Mouse (Mus musculus) brain, embryonic 14.5 days (tissue): ENCODE results near the gene Fam166b. TPM values are rescaled to one million over a fixed set of nuclear protein-coding genes. Genes with fewer than 3 reads are reported as not detected.

Experiments
- DNase-seq: peaks from one replicate; pipeline ENCODE4 v3.0.0-alpha.2; 2011; ENCODE audit warnings: low read depth
- CTCF ChIP-seq: fragments of 200-500 bp; IDR thresholded peaks from 2 replicates; pipeline ENCODE4 v1.5.1; 2012; ENCODE audit warnings: inconsistent platforms, mild to moderate bottlenecking, moderate library complexity, borderline replicate concordance; ENCODE audit not compliant: insufficient read depth, insufficient read length; ENCODE audit errors: extremely low read depth
- POLR2A ChIP-seq: fragments of 200-500 bp; IDR thresholded peaks from 2 replicates; pipeline ENCODE4 v1.6.1; 2012; ENCODE audit warnings: mild to moderate bottlenecking, inconsistent platforms, borderline replicate concordance; ENCODE audit not compliant: poor library complexity, insufficient read depth, insufficient read length, severe bottlenecking; ENCODE audit errors: extremely low read depth
- polyA plus RNA-seq: library from polyadenylated mRNA; depleted of rRNA; stranded (reverse); fragments of >200 nt; gene quantifications from 2 replicates; pipeline ENCODE4 v1.2.3, GENCODE M21; 2012; rRNA removed

Gene Fam166b
- polyA plus RNA-seq, 1 experiment, result 1.7 TPM

DNA sequence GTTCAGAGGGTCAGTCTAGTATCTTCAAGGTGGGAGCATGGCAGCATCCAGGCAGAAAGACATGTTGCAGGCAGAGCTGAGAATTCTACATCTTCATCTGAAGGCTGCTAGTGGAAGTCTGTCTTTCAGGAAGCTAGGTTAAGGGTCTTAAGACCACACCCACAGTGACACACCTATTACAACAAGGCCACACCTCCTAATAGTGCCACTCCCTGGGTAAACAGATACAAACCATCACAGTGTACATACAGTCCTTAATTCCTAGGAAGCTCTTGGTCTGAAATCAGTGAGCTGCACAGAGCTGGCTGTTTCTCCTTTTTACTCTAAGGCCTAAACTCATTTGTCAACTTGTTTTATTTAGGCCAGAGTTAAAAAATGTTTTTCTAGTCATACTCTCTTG is 42.0 kb downstream of the Fam166b start:
- TF ChIP-seq CTCF, result no peak
- no peak for TF ChIP-seq POLR2A
- no peak for DNase-seq

DNA sequence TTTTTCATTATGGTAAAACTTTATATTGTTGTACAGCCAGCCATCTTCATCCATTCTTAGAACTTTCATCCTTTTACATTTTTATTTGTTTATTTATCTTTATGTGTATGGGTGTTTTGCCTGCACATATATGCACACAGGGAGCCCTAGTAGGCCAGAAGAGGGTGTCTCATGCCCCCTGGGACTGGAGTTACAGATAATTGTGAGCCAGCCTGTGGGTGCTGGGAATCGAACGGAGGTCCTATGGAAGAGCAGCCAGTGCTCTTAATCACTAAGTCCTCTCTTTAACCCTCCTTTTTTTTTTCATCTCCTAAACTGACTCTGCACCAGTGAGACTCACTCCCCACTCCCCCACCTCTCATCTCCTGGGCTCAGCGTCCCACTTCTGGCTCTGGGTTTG is 44.4 kb downstream of the Fam166b start:
- no peak for DNase-seq

DNA sequence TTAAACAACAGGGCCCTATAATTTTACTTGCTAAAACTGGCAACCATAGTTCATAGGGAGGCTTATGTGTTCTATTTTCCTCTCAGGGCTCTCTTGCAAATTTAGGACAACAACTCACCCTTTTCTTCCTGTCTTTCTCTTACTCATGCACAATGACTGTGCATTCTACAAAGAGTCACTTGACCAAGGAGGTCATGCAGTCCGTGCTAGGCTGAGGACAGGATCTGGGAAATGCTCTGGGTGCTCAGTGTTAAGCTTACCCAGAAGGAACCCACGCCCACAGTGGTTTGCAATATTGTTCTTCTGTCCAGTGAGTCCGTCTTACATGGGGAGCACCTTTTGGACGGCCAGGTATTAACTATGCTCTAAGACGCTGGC is 44.9 kb downstream of the Fam166b start:
- TF ChIP-seq POLR2A, result no peak
- TF ChIP-seq CTCF, result no peak
- no peak for DNase-seq

More for the DNA sequence above, 44.4 kb downstream of the Fam166b start:
- TF ChIP-seq POLR2A (no peak), CTCF (no peak)

DNA sequence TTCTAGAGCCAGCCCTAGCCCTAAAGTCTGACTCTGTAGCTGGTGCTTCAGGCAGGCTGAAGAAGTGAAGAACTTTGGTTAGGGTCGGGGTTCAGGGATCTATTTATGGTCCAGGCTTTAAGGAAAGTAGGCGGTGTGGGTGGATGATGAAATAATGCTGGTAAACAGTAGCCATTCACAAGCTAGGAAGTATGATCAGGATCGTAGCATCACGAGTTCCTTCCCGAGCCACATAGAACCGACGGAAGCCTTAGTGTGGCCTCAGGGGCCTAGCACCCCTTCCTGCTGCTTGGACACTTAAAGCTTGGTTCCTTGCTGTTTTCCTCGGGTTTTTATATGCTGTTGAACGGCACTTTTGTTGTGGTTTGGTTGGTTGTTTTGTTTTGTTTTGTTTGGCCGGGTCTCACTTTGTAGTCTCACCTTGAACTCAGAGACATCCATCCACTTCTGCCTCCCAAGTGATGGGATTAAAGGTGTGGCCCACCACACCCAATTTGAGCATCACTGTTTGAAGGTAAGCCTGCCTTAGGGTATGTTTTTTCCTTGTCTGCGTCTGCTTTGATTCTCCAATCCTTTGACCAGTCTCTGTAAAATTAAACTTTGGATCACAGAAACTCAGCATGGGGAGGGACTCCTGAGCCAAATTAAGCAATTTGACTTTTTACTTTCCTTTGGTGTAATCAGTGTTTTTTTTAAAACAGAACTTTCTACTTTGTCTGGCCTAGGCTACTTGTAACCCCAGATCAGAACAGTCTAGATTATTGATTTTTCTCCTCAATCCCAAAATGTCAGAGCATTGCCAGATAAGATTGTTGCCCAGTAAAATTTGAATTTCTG is 45.5 kb downstream of the Fam166b start:
- no peak for DNase-seq
- TF ChIP-seq POLR2A, result no peak
- no peak for TF ChIP-seq CTCF

DNA sequence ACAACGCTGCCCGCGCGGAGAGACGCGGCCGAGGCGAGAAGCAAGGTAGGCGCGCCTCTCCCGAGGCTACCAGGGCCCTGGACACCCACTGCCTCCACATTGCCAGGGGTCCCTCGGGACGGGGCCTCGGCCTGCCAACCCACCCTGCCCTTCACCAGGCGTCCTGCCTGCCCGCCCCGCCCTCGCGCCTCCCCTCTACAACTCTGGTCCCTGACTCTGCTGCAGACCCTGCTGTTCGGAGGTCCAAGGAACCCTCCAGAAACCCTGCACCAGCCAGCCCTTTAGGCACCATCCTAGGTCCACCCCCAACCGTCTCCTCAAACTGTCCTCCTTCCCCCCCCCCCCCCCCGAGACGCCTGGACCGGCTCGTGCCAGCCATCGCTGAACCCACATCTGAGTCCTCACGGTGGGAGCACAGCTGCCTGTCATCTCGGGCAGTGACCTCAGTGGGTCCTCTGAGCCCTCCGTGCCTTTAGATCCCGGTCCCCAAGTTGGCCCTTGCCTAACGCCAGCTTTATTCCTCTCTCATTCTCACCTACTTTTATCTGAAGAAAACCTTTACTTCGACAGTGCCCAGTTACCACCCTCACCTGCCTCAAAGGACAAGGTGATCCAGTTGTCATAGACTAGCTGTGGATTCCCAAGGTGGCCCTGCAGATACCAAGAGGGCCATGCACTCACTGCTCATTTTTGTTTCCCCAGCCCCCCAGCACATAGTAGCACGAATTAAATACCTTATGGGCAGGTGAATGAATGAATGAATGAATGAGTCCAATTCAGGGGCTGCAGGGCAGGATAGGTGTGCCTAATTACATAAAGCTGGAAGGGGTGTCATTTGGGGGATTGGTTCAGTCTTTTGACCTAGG is 46.5 kb downstream of the Fam166b start:
- no peak for DNase-seq
- TF ChIP-seq CTCF, result no peak
- no peak; the same call in 1 of the 2 replicates for TF ChIP-seq POLR2A

DNA sequence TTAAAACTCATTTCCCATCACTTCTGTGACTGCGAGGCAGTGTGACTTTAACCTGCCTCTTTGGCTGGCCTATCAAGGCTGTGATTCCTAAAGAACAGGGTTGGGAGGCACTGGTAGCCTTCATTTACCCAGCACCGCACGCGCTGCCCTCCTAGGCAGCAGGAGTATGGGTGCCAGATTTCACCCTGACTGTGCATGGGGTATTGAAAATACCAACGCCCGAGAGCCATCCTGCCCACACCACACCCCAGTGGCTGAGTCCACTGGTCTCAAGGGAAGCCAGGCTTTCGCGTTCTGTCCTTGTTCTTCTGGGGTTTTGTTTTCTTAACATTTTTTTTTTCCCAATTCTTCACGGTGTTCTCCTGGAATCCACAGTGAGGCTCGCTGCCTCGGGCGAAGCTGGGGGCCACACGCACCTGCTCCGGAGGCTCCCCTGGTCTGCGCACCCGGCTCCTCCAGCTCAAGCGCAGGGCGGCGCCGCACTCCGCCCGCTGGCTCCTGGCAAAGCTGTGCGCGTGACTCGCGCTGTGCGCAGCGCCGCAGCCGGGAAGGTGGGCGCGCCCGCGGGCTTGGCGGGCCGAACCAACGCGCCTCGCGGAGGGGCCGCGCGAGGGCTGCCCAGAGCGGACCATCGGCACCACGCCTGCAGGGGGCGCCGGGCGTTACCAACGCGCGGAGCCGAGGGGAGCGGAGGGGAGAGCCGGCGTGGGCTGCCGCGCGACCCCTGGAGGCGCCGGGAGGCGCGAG is 47.4 kb downstream of the Fam166b start, which contains the start of gene Rusc2:
TSS of gene Rusc2 (plus strand) at position 572 of the 747 bp plus-strand sequence.
- peak; percentile 96 for DNase-seq
- TF ChIP-seq CTCF, result peak; percentile 45; the same call in 1 of the 2 replicates
- TF ChIP-seq POLR2A, result peak; percentile 89

DNA sequence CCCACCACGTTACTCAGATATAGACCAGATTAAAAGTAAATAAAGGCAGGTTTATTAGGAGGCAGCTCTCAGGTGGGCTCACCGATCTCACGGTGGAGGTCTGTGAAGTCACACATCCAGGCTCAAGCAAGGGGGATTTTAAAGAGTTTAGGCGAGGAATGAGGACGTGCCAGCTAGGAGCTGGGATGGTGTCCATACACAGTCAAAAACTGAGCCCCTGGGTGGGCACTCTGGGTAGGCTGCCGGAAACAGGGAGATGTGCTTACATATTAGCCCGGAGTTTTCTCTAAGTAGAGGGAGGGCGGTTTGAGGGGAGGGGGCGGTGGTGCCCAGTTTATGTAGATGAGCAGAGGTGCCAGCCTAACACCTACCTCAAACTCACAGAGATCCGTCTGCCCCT is 48.0 kb downstream of the Fam166b start:
- peak; percentile 6 for DNase-seq
- TF ChIP-seq CTCF, result no peak
- no peak for TF ChIP-seq POLR2A

DNA sequence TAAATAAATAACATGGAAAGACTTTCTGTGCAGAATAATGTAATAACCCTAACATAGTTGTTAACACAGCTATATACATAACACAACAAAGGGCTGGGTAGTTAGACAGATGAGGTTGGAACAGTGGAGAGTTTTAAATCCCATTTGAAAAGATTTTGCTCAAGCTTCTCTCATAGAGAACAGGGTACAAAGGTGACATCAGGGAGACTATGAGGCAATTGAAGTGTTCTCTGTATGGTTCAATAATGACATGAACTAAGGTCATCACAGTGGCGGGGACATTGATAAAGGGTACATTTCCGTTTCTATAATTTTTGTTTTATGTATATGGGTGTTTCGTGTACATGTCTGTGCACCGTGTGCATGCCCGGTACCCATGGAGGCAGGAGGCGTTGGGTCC is 49.3 kb downstream of the Fam166b start:
- TF ChIP-seq CTCF (no peak), POLR2A (no peak)
- DNase-seq, result no peak

Other genes with a start within 250 kb of the Fam166b start
- gene Atp8b5, start 162.0 kb downstream of the Fam166b start, polyA plus RNA-seq, result 0.63 and 0.88 TPM in 2 replicates
- 49.8 and 124 TPM in 2 replicates for gene Rusc2, start 47.2 kb downstream of the Fam166b start, polyA plus RNA-seq
- gene Tesk1, start 12.8 kb upstream of the Fam166b start, polyA plus RNA-seq, result 89.1 and 109 TPM in 2 replicates
- 0.14 TPM in 1 of 2 replicates, not detected in the other for gene Cd72, start 25.5 kb upstream of the Fam166b start, polyA plus RNA-seq
- gene Sit1, start 54.6 kb upstream of the Fam166b start, polyA plus RNA-seq, result not detected in 2 replicates
- gene Ccdc107, start 63.8 kb upstream of the Fam166b start, polyA plus RNA-seq, result 100.0 and 137 TPM in 2 replicates
- gene Arhgef39, start 70.6 kb upstream of the Fam166b start, polyA plus RNA-seq, result 19.5 and 66.1 TPM in 2 replicates
- gene Car9, start 77.8 kb upstream of the Fam166b start, polyA plus RNA-seq, result 0.14 and 0.37 TPM in 2 replicates
- 9.0 and 12.1 TPM in 2 replicates for gene Tpm2, start 94.6 kb upstream of the Fam166b start, polyA plus RNA-seq
- gene Creb3, start 133.2 kb upstream of the Fam166b start, polyA plus RNA-seq, result 47.9 and 63.8 TPM in 2 replicates
- 53.6 and 55.5 TPM in 2 replicates for gene Tln1, start 133.6 kb upstream of the Fam166b start, polyA plus RNA-seq
- 56.0 and 61.7 TPM in 2 replicates for gene Rgp1, start 149.6 kb upstream of the Fam166b start, polyA plus RNA-seq
- gene Gba2, start 149.7 kb upstream of the Fam166b start, polyA plus RNA-seq, result 91.6 and 110 TPM in 2 replicates
- 0.16 TPM in 1 of 2 replicates, not detected in the other for gene Msmp, start 155.4 kb upstream of the Fam166b start, polyA plus RNA-seq
- gene Npr2, start 202.8 kb upstream of the Fam166b start, polyA plus RNA-seq, result 61.7 and 65.6 TPM in 2 replicates
- 7.3 and 9.0 TPM in 2 replicates for gene Spag8, start 224.5 kb upstream of the Fam166b start, polyA plus RNA-seq
- 43.0 and 64.6 TPM in 2 replicates for gene Hint2, start 227.3 kb upstream of the Fam166b start, polyA plus RNA-seq
- gene Tmem8b, start 239.8 kb upstream of the Fam166b start, polyA plus RNA-seq, result 27.0 and 42.0 TPM in 2 replicates
- gene Fam221b, start 240.0 kb upstream of the Fam166b start, polyA plus RNA-seq, result 0.23 and 0.34 TPM in 2 replicates